Mouse (Mus musculus) MEL (cell line): Measurements from ENCODE around the gene Dnajc27. TPM values are rescaled to one million over a fixed set of nuclear protein-coding genes. Genes with fewer than 3 reads are reported as not detected.

Experiments used
- DNase-seq: peaks from one replicate; pipeline ENCODE4 v3.0.0; 2011; ENCODE audit warnings: low read depth, low spot score
- H3K27ac ChIP-seq: 2 replicates; pipeline ENCODE4 v1.5.1; 2012; ENCODE audit warnings: low read depth, mild to moderate bottlenecking, control low read depth, low read length, moderate library complexity; ENCODE audit not compliant: control insufficient read depth
- H3K27me3 ChIP-seq, 2 experiments: fragments of 150-350 bp in 1 of 2; sonication (generic) in 1 of 2; 2 replicates each; pipeline ENCODE4 v1.6.1; 2012; ENCODE audit warnings: low read length in 2 of 2, mild to moderate bottlenecking in 2 of 2, improper control_type of control experiment in 1 of 2, moderate library complexity in 1 of 2; ENCODE audit not compliant: insufficient read depth in 2 of 2, control insufficient read depth in 1 of 2
- H3K36me3 ChIP-seq, 2 experiments: 2 replicates each; pipeline ENCODE4 v1.6.1; 2012 to 2014; ENCODE audit warnings: low read length in 2 of 2, improper control_type of control experiment in 1 of 2, inconsistent platforms in 1 of 2, mild to moderate bottlenecking in 1 of 2; ENCODE audit not compliant: insufficient read depth in 2 of 2, control insufficient read depth in 1 of 2
- H3K4me1 ChIP-seq, 2 experiments: fragments of 150-350 bp in 1 of 2; sonication (generic) in 1 of 2; 2 replicates each; pipeline ENCODE4 v1.6.1; 2012; ENCODE audit warnings: low read length in 2 of 2, improper control_type of control experiment in 1 of 2, mild to moderate bottlenecking in 1 of 2; ENCODE audit not compliant: insufficient read depth in 2 of 2, control insufficient read depth in 1 of 2
- H3K4me3 ChIP-seq, 2 experiments: fragments of 150-350 bp in 1 of 2; sonication (generic) in 1 of 2; 2 replicates each; pipeline ENCODE4 v1.5.1; 2012; ENCODE audit warnings: low read depth in 2 of 2, low read length in 2 of 2, mild to moderate bottlenecking in 2 of 2, moderate library complexity in 2 of 2, control low read depth in 1 of 2, improper control_type of control experiment in 1 of 2; ENCODE audit not compliant: control insufficient read depth in 1 of 2, insufficient read depth in 1 of 2
- H3K79me2 ChIP-seq: 2 replicates; pipeline ENCODE4 v1.6.1; 2012; ENCODE audit warnings: mild to moderate bottlenecking, low read length, moderate library complexity; ENCODE audit not compliant: control insufficient read depth, poor library complexity, insufficient read depth
- H3K9ac ChIP-seq: 2 replicates; pipeline ENCODE4 v1.6.1; 2012; ENCODE audit warnings: low read depth, mild to moderate bottlenecking, control low read depth, low read length, moderate library complexity; ENCODE audit not compliant: control insufficient read depth, poor library complexity, severe bottlenecking
- H3K9me3 ChIP-seq: fragments of 150-350 bp; sonication (generic); replicated peaks from 2 replicates; pipeline ENCODE4 v1.6.1; 2012; ENCODE audit warnings: mild to moderate bottlenecking, low read length, improper control_type of control experiment, moderate library complexity; ENCODE audit not compliant: insufficient read depth
- BHLHE40 ChIP-seq: IDR thresholded peaks from 2 replicates; pipeline ENCODE4 v1.6.1; 2012; ENCODE audit warnings: low read depth, mild to moderate bottlenecking, inconsistent platforms, low read length, improper control_type of control experiment, borderline replicate concordance
- CHD2 ChIP-seq: IDR thresholded peaks from 2 replicates; pipeline ENCODE4 v1.6.1; 2011; ENCODE audit warnings: low read length, improper control_type of control experiment
- CTCF ChIP-seq, 3 experiments: IDR thresholded peaks in 2 of 3; conservative IDR thresholded peaks in 1 of 3; 2 replicates each; pipeline ENCODE4 v1.5.1; 2011 to 2012; ENCODE audit warnings: low read length in 3 of 3, low read depth in 2 of 3, mild to moderate bottlenecking in 2 of 3, improper control_type of control experiment in 1 of 3, inconsistent platforms in 1 of 3, mixed read lengths in 1 of 3, moderate library complexity in 1 of 3; ENCODE audit not compliant: control insufficient read depth in 1 of 3, insufficient read depth in 1 of 3, poor library complexity in 1 of 3, severe bottlenecking in 1 of 3
- E2F4 ChIP-seq: IDR thresholded peaks from 2 replicates; pipeline ENCODE4 v1.6.1; 2011; ENCODE audit warnings: low read depth, low read length, improper control_type of control experiment, borderline replicate concordance
- EP300 ChIP-seq, 2 experiments: IDR thresholded peaks; 2 replicates each; pipeline ENCODE4 v1.6.1; 2011; ENCODE audit warnings: improper control_type of control experiment in 2 of 2, low read length in 2 of 2, low read depth in 1 of 2, mild to moderate bottlenecking in 1 of 2
- GATA1 ChIP-seq: IDR thresholded peaks from 2 replicates; pipeline ENCODE4 v1.6.1; 2011; ENCODE audit warnings: low read depth, low read length, improper control_type of control experiment
- HCFC1 ChIP-seq: IDR thresholded peaks from 2 replicates; pipeline ENCODE4 v1.6.1; 2012; ENCODE audit warnings: low read depth, mild to moderate bottlenecking, inconsistent platforms, low read length, improper control_type of control experiment, moderate library complexity
- JUND ChIP-seq: IDR thresholded peaks from 2 replicates; pipeline ENCODE4 v1.6.1; 2011; ENCODE audit warnings: low read depth, mild to moderate bottlenecking, improper control_type of control experiment, low read length
- KAT2A ChIP-seq: conservative IDR thresholded peaks from 2 replicates; pipeline ENCODE4 v1.6.1; 2012; ENCODE audit warnings: low read depth, low read length, improper control_type of control experiment, inconsistent platforms
- MAX ChIP-seq: IDR thresholded peaks from 2 replicates; pipeline ENCODE4 v1.6.1; 2011; ENCODE audit warnings: low read length, improper control_type of control experiment
- MAZ ChIP-seq: IDR thresholded peaks from 2 replicates; pipeline ENCODE4 v1.6.1; 2012; ENCODE audit warnings: low read depth, mild to moderate bottlenecking, inconsistent platforms, low read length, improper control_type of control experiment
- POLR2AphosphoS5 ChIP-seq: IDR thresholded peaks from 2 replicates; pipeline ENCODE4 v1.6.1; 2012; ENCODE audit warnings: low read depth, borderline replicate concordance, mild to moderate bottlenecking, inconsistent platforms, low read length, moderate library complexity, mixed read lengths
- RCOR1 ChIP-seq: IDR thresholded peaks from 2 replicates; pipeline ENCODE4 v1.6.1; 2012; ENCODE audit warnings: low read depth, mild to moderate bottlenecking, inconsistent platforms, low read length, improper control_type of control experiment
- SIN3A ChIP-seq: IDR thresholded peaks from 2 replicates; pipeline ENCODE4 v1.6.1; 2012; ENCODE audit warnings: low read length, improper control_type of control experiment, inconsistent platforms
- SMC3 ChIP-seq: IDR thresholded peaks from 2 replicates; pipeline ENCODE4 v1.6.1; 2011; ENCODE audit warnings: low read depth, low read length, improper control_type of control experiment
- TBP ChIP-seq: IDR thresholded peaks from 2 replicates; pipeline ENCODE4 v1.8.0; 2011; ENCODE audit warnings: low read depth, low read length, improper control_type of control experiment
- USF1 ChIP-seq: IDR thresholded peaks from 2 replicates; pipeline ENCODE4 v1.6.1; 2014; ENCODE audit warnings: low read depth, mild to moderate bottlenecking, inconsistent platforms, low read length, improper control_type of control experiment, moderate library complexity
- ZC3H11A ChIP-seq: IDR thresholded peaks from 2 replicates; pipeline ENCODE4 v1.6.1; 2012; ENCODE audit warnings: low read depth, mild to moderate bottlenecking, inconsistent platforms, low read length, improper control_type of control experiment
- ZKSCAN1 ChIP-seq: IDR thresholded peaks from 2 replicates; pipeline ENCODE4 v1.6.1; 2012; ENCODE audit warnings: low read depth, mild to moderate bottlenecking, inconsistent platforms, low read length, improper control_type of control experiment, moderate library complexity
- polyA plus RNA-seq, 2 experiments: library from polyadenylated mRNA; stranded (reverse) in 1 of 2; unstranded in 1 of 2; fragments of >175 nt in 1 of 2; fragments of >200 nt in 1 of 2; gene quantifications; 2 replicates each; pipeline versions ENCODE4 v1.2.1 to v1.2.4; 2012; ENCODE audit warnings: low replicate concordance in 2 of 2, low read depth in 1 of 2; ENCODE audit not compliant: insufficient read length in 2 of 2, insufficient read depth in 1 of 2, missing spikeins in 1 of 2
- total RNA-seq: library from RNA; depleted of rRNA; stranded (reverse); fragments of 300-350 nt; gene quantifications from 2 replicates; pipeline ENCODE4 v1.2.3, GENCODE M21; 2012

Gene Dnajc27
- total and polyA plus RNA-seq, 3 experiments: 7.9 to 9.7 TPM; not detected in 1

DNA sequence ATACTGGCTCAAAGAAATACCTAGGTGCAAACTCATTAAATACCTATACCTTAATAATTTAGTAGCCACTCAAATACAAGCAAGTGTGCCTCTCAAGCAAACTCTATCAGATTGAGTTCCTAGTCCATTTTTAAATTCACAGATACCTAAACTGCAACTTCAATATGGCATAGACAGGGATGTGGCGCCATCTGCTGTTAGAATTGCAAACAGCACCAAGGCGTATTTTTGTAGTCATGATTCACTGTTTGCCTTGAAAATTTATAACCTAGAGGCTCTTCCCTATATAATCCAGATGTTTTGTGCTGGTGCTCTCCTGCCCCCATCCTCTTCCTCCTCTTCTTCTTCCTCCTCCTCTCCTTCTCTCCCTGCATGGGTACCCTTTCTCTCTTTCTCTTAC lies 2.1 kb upstream of the Dnajc27 start:
- Histone ChIP-seq H3K36me3 (peaks cover 0 to 19% of the 10 kb centered on the region in 2 experiments; a peak in 2 of 4 replicates), H3K4me3 (no peak overlapping the region), H3K9ac (no peak overlapping the region), H3K27me3 (no peaks in the 10 kb centered on the region), H3K4me1 (peaks cover 0 to 19% of the 10 kb centered on the region in 2 experiments; a peak in 3 of 4 replicates), H3K27ac (no peak overlapping the region), H3K79me2 (peaks cover 13% of the 10 kb centered on the region), H3K9me3 (no peaks in the 10 kb centered on the region)
- DNase-seq: peak; percentile 87
- TF ChIP-seq E2F4 (no peak), CTCF (IDR thresholded peaks at IDR 0.05 in 2 of 3, conservative IDR thresholded peaks at IDR 0.05 in 1 of 3; ENCODE audit: control insufficient read depth in 1 of 3, insufficient read depth in 1 of 3, low read depth in 2 of 3, low read length in 3 of 3, poor library complexity in 1 of 3, severe bottlenecking in 1 of 3) (peak; percentile 75 to 99 (median 88)), JUND (0 out of 2 replicates have a peak, but pooled peaks have one; percentile 34), SMC3 (peak; percentile 98), CHD2 (no peak), HCFC1 (0 out of 2 replicates have a peak, but pooled peaks have one; percentile 16), ZC3H11A (peak; percentile 99), EP300 (IDR thresholded peaks at IDR 0.05; ENCODE audit: low read depth in 1 of 2, low read length in 2 of 2) (no peak), POLR2AphosphoS5 (no peak), KAT2A (no peak), SIN3A (peak; percentile 57), USF1 (no peak), MAX (no peak), TBP (no peak)

DNA sequence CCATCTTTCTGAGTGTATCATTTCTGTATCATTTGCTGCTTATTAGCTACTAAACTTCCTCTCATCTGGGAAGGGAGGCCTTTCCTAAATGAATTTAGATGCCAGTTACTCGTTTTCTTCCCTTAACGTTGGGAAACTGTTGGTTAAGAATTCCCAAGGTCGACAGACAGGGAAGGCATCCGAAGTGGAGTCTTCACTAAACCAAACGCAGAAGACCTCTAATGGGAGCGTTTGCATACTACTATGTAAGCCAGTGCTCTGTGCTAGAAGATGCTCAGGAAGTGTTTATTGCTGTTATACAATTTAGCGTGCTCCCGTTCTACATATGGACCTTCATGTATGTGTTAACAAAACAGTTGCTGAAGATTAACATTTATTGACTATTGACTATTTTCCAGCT lies 1.1 kb downstream of the Dnajc27 start:
- peak overlapping the region; percentile 63 to 88; a peak in 3 of 4 replicates for H3K4me3 ChIP-seq
- no peak overlapping the region for H3K27ac ChIP-seq
- no peak for DNase-seq
- no peak for TF ChIP-seq RCOR1
- TF ChIP-seq ZKSCAN1: no peak
- TF ChIP-seq GATA1: no peak
- TF ChIP-seq BHLHE40: no peak
- no peak for TF ChIP-seq MAZ
- no peak for TF ChIP-seq HCFC1
- H3K9ac ChIP-seq: peak overlapping the region; percentile 93
- peaks cover 13% of the 10 kb centered on the region for H3K79me2 ChIP-seq
- H3K9me3 ChIP-seq: no peaks in the 10 kb centered on the region
- H3K36me3 ChIP-seq: peaks cover 1 to 10% of the 10 kb centered on the region in 2 experiments; a peak in 2 of 4 replicates
- no peaks in the 10 kb centered on the region for H3K27me3 ChIP-seq
- H3K4me1 ChIP-seq: peaks cover 0 to 9% of the 10 kb centered on the region in 2 experiments; a peak in 2 of 4 replicates
